Mouse (Mus musculus): Measurements from ENCODE around the gene P2ry4.

P2ry4 gene

DNA sequence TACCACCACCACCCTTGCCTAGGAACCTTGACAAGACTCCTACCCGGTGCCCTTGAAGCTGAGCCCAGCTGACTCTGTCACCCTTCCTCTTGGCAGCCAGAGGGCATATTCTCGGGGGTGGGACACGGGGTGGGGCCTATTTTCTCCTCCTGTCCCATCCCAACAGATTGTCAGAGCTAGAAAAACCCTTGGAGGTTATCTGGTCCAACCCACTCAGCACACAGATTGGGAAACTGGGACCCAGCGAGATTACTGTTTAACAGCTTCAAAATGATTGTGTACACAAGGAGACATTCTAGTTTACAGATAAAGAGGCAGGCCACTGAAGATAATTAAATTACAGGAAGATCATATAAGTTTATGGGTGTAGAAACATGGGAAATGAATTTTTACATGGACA lies at the start of gene P2ry4:
TSS of gene P2ry4 (minus strand) at position 79 of the 400 bp plus-strand sequence.
- no peak for DNase-seq (ENCODE audit: low spot score in 2 of 2)

DNA sequence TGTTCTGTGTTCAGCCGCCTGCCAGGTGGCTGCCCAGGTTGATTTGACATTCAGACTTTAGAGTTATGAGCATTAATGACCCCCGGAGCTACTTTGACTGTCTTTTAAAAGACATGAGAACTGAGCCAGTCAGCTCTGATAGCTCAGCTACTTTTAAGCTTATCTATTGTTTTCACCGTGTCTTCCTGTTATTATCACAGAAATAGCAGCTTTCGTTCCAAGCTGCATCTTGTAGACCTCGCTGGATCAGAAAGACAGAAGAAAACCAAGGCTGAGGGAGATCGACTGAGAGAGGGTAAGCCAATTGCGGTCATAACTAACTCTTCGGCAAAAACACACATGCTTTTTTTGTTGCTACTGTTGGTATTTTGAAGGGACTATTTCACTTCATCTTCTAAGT lies 43.8 kb upstream of the P2ry4 start:
- no peak for DNase-seq (ENCODE audit: low spot score in 2 of 2)

DNA sequence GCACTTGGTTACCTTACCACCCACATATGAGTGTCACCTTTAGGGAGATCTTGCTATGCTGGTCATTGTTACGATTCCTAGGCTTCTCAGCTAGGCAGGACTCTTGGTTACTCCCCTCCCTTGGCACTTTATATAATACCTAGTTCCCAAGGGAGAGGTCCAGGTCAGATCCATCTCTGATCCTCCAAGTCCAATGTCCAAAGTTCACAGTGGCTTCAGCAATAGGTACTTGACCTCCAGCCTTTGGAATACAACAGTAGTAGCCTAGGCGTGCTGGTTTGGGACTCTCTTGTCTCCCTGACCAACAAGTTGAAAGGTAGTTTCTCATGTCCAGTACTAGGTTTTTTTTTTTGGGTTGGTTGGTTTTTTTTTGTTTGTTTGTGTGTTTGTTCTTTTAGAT lies 34.4 kb upstream of the P2ry4 start:
- DNase-seq (ENCODE audit: low spot score in 2 of 2), result no peak

DNA sequence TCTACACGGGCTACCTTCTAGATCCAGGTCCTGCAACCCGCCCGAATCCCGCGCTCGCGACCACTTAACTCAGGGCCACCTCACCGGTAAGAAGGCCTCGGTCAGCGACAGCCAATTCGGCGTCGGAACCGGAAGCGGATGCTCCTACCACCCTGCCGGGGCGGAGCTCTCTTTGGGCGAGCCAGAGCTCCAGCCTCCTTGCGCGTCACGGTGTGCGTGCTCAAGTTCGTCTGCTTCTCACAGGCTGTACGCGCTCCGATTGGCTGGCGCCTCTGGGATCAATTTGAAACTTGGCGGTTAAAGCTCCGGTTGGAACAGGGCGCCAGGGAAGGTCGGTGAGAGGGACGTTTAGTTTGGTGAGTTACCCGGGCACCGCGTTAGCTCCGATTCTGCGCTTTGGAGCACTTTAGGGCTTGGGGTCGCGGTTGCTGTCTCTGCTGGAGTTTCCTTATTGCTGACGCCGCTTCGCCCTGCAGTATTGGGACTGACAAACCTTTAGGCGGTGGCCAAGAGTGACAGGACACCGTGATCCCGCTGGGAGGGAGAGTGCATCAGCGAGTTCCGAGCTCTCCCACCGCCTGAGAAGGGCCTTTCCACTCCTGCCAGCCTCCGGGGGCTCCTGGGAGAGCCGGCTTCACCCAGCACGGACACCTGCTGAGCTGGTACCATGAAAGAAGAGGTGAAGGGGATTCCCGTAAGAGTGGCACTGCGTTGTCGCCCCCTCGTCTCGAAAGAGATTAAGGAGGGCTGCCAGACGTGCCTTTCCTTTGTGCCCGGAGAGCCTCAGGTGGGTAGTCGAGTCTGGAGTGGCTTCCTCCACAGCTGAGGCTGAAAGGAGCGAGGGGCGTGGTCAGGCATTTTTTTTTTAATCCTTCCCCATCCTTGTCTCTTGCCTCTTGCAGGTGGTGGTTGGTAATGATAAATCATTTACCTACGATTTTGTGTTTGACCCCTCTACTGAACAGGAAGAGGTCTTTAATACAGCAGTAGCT lies 31.4 kb upstream of the P2ry4 start, which contains the start of gene Pdzd11:
TSS of gene Pdzd11 (minus strand) at position 767 of the 992 bp plus-strand sequence.
- peak; percentile 58 to 79 for DNase-seq (ENCODE audit: low spot score in 2 of 2)

DNA sequence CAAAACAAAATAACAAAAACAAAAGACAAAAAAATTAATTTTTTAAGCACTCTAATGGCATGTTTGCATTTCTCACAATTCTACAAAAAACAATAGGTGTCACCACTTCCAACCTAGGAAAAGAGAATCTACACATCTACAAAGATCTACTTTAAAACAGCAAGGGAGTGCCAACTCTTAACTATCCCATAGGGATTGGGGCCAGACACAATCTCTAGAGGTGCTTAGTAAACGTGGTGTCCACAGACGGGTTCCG lies 30.8 kb upstream of the P2ry4 start, which contains the start of gene Kif4:
TSS of gene Kif4 (plus strand) at position 192 of the 256 bp plus-strand sequence.
- DNase-seq (ENCODE audit: low spot score in 2 of 2), result no peak

DNA sequence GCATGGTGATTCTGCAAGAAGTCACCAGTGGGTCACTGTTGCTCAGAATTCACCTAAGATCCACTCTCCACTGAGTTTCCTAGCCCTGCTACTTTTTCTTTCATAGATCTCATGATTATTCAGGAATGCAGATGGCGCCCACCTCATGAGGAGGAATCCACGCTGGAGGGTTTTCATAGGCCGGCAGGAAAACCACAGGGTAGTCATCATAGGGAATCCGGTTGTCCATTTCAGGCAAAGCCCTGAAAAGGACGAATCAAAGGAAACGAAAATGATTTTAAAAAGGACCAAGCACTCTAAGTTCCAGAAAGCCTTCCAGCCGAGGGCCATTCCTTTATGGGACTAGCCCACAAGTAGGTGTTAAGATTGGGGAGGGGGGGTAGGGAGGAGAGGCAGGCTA lies 30.5 kb upstream of the P2ry4 start:
- DNase-seq (ENCODE audit: low spot score in 2 of 2), result no peak

DNA sequence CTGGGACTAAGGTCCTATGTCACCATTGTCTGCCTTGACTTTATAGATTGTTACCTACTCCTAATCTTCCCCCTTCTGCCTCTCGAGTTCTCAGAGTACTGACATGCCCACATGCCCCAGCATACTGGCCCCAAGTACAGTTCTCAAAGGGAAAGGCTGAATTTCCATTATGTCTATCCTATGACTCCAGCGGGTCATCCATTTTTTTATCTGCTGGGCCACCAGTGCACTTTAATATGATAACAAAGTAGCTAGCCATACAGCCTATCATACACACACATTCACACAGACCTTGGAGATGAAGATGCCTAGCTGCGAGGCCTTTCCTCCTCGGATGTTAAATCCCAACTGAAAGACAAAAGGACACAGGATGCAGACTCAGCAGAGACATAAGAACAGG lies 29.6 kb upstream of the P2ry4 start:
- DNase-seq (ENCODE audit: low spot score in 2 of 2), result no peak

DNA sequence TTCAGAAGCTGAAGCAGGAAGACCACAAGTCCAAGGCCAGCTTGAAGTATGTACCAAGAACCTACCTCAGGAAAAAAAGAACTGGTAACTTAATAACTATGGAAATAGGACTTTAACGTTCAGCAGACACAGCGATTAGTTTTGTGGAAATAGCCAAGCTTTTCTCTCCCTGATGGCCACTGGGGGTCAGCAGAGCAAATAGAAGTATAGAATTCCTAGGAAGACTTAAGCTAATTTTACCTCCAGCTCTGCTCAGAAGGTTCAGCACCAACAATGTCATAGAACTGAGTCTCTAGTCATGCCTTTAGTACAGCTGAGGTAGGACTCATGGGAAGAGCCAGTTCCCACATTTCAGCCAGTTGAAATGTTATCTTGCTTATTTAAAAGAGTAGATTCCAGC lies 26.7 kb upstream of the P2ry4 start:
- no peak for DNase-seq (ENCODE audit: low spot score in 2 of 2)

DNA sequence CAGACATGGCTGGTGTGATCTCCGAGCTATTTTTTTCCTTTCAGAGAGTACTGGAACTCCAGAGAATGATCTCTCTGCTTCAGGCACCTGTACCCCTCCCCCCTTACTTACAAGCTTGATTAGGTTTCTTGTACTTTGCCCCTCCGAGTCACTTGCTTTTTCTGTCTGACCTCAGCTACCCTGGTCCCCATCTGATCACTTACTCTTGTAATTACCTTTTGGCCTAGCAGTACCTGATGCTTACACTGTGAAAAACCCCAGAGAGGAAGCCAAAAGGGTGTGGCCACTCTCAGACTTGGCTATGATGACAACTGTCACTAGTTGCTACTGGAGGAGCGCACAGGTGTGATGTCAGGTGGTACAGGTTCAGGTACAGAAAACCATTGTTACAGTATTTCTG lies 23.8 kb upstream of the P2ry4 start:
- no peak for DNase-seq (ENCODE audit: low spot score in 2 of 2)

DNA sequence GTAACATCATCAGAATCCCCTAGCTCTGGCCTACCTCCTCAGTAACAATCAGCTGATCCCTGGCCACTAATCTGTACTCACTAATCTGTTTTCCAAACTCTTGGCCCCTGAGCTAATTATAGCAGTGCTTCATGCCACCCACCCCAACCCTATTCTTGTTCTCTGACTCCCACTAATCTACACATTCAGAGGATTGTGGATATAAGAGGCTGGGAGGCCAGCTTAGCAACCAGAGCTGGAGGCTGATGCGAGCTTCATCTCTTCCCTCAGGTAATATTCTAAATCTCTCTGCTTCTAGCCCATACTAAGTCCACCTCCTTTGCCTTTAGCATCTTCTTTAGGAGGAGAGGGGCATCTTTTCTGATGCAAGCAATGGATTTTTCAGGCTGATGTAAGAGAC lies 10.6 kb upstream of the P2ry4 start, which contains the start of gene Arr3:
TSS of gene Arr3 (plus strand) at position 184 of the 400 bp plus-strand sequence.
- no peak for DNase-seq (ENCODE audit: low spot score in 2 of 2)

DNA sequence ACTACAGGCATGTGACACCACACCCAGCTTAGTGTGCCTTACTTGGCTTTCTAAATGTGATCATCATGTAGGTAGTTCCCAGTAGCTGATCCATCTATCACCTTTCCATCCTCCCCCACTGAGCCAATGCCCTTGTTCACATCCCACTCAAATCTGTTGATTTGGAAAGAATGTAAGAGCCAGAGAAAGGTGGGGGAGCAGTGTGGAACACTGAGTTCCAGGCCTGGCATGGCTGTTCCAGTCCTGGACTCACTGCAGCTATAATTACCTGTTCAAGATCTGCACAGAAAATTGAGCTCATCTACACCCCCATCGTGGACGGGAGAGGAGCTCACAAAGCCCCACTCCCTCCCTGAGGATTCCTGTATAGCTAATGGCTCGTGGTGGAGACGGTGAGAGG lies 5.1 kb upstream of the P2ry4 start:
- no peak for DNase-seq (ENCODE audit: low spot score in 2 of 2)

DNA sequence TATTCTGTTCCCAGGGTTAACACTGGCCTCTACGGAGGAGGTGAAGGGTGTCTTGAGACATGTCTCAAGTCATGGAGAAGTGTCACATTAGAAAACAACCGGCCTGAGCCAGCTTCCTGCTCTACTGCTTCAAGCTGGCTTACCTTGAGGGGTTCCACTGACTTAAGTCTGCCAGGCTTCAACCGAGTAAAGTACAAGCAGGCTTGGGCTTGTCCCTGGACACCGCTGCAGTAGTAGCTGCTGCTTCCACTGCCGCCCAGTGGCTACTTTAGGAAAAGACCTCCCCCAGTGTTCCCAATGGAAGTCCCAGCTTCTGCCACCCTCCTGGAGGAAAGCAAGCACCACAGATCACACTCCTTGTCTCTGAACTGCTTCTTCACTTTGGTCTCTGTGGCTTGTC lies 2.8 kb upstream of the P2ry4 start:
- DNase-seq (ENCODE audit: low spot score in 2 of 2), result peak in 1 of 2 experiments; percentile 12

DNA sequence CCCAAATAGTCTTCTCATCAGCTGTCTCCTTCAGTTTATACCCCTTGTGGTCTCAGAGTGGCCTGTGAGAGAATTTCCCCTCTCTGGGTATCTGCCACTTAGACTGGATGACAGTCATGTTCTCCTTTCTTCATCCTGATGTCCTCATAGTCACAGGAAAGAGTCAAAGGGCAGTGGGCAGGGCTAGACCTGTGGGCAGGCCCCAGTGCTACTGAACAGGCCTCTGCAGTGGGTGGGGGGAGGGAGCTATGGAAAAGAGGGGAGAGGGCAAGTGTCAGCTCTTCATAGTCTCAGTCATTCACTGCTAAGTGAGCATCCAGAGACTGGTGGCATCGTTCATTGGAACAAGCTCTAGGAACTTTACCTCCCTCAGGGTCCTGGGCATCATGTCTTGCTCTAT lies 22.7 kb downstream of the P2ry4 start, which contains the start of gene Awat1:
TSS of gene Awat1 (plus strand) at position 301 of the 400 bp plus-strand sequence.
- no peak for DNase-seq (ENCODE audit: low spot score in 2 of 2)

DNA sequence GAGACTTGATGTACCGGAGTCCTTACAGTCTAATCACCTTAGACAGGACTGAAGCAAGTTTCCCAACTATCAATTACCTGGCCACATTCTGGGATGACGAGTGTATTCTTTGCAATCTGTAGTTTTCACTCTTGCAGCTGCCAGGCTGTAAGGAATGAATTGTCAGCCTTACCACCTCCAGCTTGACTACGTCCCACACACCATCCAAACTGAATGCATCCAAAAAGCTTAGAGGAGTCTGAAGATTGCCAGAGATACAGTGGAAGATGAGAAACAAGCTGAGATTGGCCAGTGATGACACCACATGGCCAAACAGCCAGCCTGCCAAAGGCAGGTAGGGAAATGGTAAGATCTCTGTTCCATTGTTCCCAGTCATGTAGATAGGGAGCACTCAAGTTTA lies 29.0 kb downstream of the P2ry4 start:
- DNase-seq (ENCODE audit: low spot score in 2 of 2), result no peak

DNA sequence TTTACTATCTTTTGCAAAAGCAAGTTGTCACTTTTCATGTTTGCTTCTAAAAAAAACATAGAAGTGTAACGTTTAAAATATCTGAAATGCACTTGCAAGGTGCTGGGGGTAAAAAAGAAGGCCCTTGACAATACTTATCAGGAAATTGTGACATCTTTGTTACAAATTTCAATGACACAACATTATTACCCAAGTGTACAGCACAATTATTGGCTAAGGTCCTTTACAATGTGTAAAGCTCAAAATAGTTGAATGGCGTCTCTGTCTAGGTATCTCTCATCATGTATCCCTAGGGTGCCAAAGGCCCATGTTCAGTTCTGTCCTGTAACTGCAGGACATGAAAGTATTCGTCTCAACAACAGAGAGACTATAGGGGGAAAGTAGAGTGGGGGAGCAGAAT lies 38.6 kb downstream of the P2ry4 start:
- no peak for DNase-seq (ENCODE audit: low spot score in 2 of 2)
